Mouse (Mus musculus) intestine, embryonic 16.5 days (tissue): ENCODE results near the gene Cuta. TPM values are rescaled to one million over a fixed set of nuclear protein-coding genes. Genes with fewer than 3 reads are reported as not detected.

Source experiments
- ATAC-seq: fragments of 200-750 bp; cut with Nextera tagmentation; 2 replicates; pipeline ENCODE4 v1.8.0; 2017; ENCODE audit warnings: moderate TSS enrichment, moderate library complexity
- H3K27ac ChIP-seq: fragments of 300-500 bp; sonication (generic); 2 replicates; pipeline ENCODE4 v1.5.1; 2014; ENCODE audit warnings: mild to moderate bottlenecking, low read length
- H3K27me3 ChIP-seq: fragments of 300-500 bp; sonication (generic); replicated peaks from 2 replicates; pipeline ENCODE4 v1.6.1; 2014; ENCODE audit warnings: low read length, control low read depth, mixed read lengths; ENCODE audit not compliant: control insufficient read depth, insufficient read depth
- H3K36me3 ChIP-seq: fragments of 300-500 bp; sonication (generic); 2 replicates; pipeline ENCODE4 v1.6.1; 2014; ENCODE audit warnings: low read length, control low read depth; ENCODE audit not compliant: control insufficient read depth, insufficient read depth
- H3K4me1 ChIP-seq: fragments of 300-500 bp; sonication (generic); 2 replicates; pipeline ENCODE4 v1.6.1; 2014; ENCODE audit warnings: low read length, control low read depth, mixed read lengths; ENCODE audit not compliant: control insufficient read depth, insufficient read depth
- H3K4me2 ChIP-seq: fragments of 300-500 bp; sonication (generic); 2 replicates; pipeline ENCODE4 v1.6.1; 2014; ENCODE audit warnings: low read depth, low read length, control low read depth
- H3K4me3 ChIP-seq: fragments of 300-500 bp; sonication (generic); 2 replicates; pipeline ENCODE4 v1.5.1; 2014; ENCODE audit warnings: mild to moderate bottlenecking, low read length
- H3K9ac ChIP-seq: fragments of 300-500 bp; sonication (generic); 2 replicates; pipeline ENCODE4 v1.6.1; 2014; ENCODE audit warnings: low read depth, low read length
- H3K9me3 ChIP-seq: fragments of 300-500 bp; sonication (generic); 2 replicates; pipeline ENCODE4 v1.6.1; 2016; ENCODE audit warnings: low read length, control low read depth; ENCODE audit not compliant: control insufficient read depth
- WGBS: fragments of 180-500 bp; shearing (Covaris S2); extraction: QIAGEN DNeasy Blood & Tissue Kit; methylation state at CpG from one replicate; pipeline ENCODE4 v1.1.7; 2014; 5-methylcytosine and 5-hydroxymethylcytosine counted together
- polyA plus RNA-seq: library from polyadenylated mRNA; unstranded; fragments of >200 nt; fragmentation: Nextera tagmentation; extraction: Ambion mirVana; gene quantifications from 2 replicates; pipeline ENCODE4 v1.2.1, GENCODE M21; 2015

Gene Cuta
- polyA plus RNA-seq, 1 experiment from 2014 or later = 294 TPM

DNA sequence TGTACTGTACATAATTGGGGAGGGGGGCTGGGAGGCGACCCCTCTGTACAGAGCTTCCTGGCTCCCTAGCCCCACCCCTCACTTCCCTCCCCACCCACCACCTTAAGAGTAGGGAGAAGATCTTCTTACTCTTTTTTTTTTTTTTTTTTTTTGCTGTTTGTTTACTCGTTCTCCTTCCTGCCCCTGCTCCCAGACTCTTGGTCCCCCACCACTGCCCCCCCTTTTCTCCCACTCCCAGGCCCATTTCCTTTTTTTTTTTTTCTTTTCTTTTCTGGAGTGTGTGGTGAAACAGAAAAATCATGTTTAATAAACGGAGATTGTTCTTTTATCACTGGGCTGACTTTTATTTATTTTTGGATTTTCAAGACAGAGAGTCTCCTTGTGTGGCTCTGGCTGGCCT lies 32.7 kb upstream of the Cuta start:
- H3K36me3 ChIP-seq = peaks cover 5% of the 10 kb centered on the region; the same call in 1 of the 2 replicates
- no peaks in the 10 kb centered on the region for H3K9me3 ChIP-seq
- 2% methylated on average over 3 of the region's 3 CpGs for WGBS
- peak overlapping the region; percentile 75 for H3K4me2 ChIP-seq
- H3K9ac ChIP-seq = peak overlapping the region; percentile 88
- peak overlapping the region; percentile 86 for H3K27ac ChIP-seq
- peak overlapping the region; percentile 90 for H3K4me3 ChIP-seq
- ATAC-seq = no peak
- H3K4me1 ChIP-seq = peaks cover 25% of the 10 kb centered on the region
- no peaks in the 10 kb centered on the region for H3K27me3 ChIP-seq

DNA sequence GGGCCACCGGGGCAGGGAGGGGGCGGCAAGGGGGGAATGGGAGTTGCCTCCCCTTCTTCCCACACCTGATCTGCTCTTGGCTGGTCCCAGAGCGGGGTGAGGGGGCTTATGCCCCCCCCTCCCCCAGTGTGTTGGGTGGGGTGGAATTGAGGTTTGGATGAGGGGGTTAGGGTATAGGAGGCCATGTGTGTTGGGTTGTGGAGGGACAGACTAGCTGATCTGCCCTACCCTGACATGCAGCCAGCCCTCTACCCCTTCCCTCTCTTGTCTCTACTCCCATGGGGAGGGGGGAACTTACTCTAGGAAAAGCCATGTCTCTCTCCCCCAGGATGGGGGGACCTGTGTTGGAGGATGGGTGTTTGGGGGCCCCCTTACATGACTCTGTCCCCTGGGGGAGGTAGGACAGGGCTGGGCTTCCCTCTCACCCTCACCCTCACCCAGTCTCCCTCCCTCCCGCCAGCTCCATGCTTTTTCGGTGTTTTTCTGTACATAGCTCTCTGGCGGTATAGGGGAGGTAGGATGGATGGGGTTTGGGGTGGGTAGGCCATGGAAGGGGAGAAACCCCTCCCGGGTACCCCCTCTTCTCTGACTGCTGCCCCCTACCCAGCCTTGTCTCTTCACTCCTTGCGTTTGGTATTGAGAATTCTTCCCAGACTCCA lies 32.0 kb upstream of the Cuta start:
- Histone ChIP-seq H3K27ac (peak overlapping the region; percentile 23), H3K4me2 (peak overlapping the region; percentile 75), H3K4me1 (peaks cover 25% of the 10 kb centered on the region), H3K9ac (peak overlapping the region; percentile 47), H3K4me3 (peak overlapping the region; percentile 90; the same call in 1 of the 2 replicates), H3K9me3 (no peaks in the 10 kb centered on the region), H3K27me3 (no peaks in the 10 kb centered on the region), H3K36me3 (peaks cover 3% of the 10 kb centered on the region; the same call in 1 of the 2 replicates)
- no peak for ATAC-seq
- 52% methylated on average over 7 of the region's 8 CpGs for WGBS

DNA sequence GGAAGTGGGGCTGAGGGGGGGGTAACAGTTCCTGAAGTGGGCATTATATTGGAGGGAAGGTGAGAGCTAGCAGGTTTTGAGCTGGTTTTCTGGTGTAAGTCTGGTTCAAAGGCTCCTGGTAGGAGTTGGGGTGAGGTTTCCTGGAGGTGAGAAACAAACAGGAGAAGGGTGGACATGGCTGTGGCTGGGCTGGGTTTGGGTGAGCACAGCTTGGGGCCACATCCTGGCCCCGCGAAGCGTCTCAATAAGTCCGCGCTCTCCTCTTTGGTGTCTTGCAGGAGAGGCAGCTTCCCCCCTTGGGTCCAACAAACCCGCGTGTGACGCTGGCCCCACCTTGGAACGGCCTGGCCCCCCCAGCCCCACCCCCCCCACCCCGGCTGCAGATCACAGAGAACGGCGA lies 30.9 kb upstream of the Cuta start:
- H3K27ac ChIP-seq = no peak overlapping the region
- H3K9me3 ChIP-seq = no peaks in the 10 kb centered on the region
- H3K4me3 ChIP-seq = no peak overlapping the region
- WGBS = 66% methylated on average over 12 of the region's 12 CpGs
- H3K27me3 ChIP-seq = no peaks in the 10 kb centered on the region
- H3K4me2 ChIP-seq = no peak overlapping the region
- 0 out of 2 replicates have a peak, but pooled peaks cover 3% of the 10 kb centered on the region for H3K36me3 ChIP-seq
- no peak for ATAC-seq
- H3K9ac ChIP-seq = no peak overlapping the region
- peaks cover 19% of the 10 kb centered on the region for H3K4me1 ChIP-seq

- no peak overlapping the region for H3K9ac ChIP-seq
- H3K27me3 ChIP-seq = no peaks in the 10 kb centered on the region
- H3K9me3 ChIP-seq = no peaks in the 10 kb centered on the region
- no peak overlapping the region for H3K27ac ChIP-seq
- H3K36me3 ChIP-seq = peaks cover 3% of the 10 kb centered on the region; the same call in 1 of the 2 replicates
- no peak for ATAC-seq
- H3K4me3 ChIP-seq = no peak overlapping the region
- H3K4me2 ChIP-seq = no peak overlapping the region
- WGBS = 83% methylated on average over 6 of the region's 6 CpGs
- H3K4me1 ChIP-seq = peaks cover 16% of the 10 kb centered on the region
Observed at GRCm38 (mm10) chr17:26969257-26969656, 29.9 kb upstream of the Cuta start.

GRCm38 (mm10) chr17:26968200-26968611 lies 28.8 kb upstream of the Cuta start:
- no peak for ATAC-seq
- Histone ChIP-seq H3K4me3 (no peak overlapping the region), H3K27ac (no peak overlapping the region), H3K27me3 (no peaks in the 10 kb centered on the region), H3K9me3 (no peaks in the 10 kb centered on the region), H3K4me2 (no peak overlapping the region), H3K36me3 (peaks cover 3% of the 10 kb centered on the region; the same call in 1 of the 2 replicates), H3K4me1 (peaks cover 9% of the 10 kb centered on the region), H3K9ac (no peak overlapping the region)
- WGBS = 79% methylated on average over 6 of the region's 6 CpGs

DNA sequence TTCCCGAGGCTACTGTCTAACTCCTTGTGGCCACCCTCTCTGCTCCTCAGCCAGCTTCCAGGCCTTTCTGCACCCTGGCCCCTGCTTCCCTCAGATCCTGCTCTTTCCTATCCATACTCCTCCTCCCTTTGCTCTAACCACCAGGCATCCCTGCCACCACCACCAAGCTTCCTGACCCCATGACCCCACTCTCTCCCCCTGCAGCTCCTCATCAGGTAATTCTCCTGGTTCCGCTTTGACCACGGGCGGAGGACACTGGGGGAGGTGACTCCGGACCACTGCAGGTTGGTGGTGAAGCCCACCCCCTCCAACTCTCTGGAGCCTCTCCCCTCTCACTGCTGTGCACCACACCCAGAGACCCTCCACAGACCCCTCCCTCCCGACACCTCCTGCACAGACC lies 28.1 kb upstream of the Cuta start:
- ATAC-seq = no peak
- no peak overlapping the region for H3K4me2 ChIP-seq
- H3K27ac ChIP-seq = no peak overlapping the region
- WGBS = 93% methylated on average over 6 of the region's 6 CpGs
- no peaks in the 10 kb centered on the region for H3K9me3 ChIP-seq
- no peak overlapping the region for H3K4me3 ChIP-seq
- H3K9ac ChIP-seq = no peak overlapping the region
- H3K27me3 ChIP-seq = no peaks in the 10 kb centered on the region
- H3K36me3 ChIP-seq = peaks cover 3% of the 10 kb centered on the region; the same call in 1 of the 2 replicates
- H3K4me1 ChIP-seq = peaks cover 9% of the 10 kb centered on the region

- Histone ChIP-seq H3K9me3 (no peaks in the 10 kb centered on the region), H3K9ac (no peak overlapping the region), H3K4me2 (no peak overlapping the region), H3K36me3 (peaks cover 3% of the 10 kb centered on the region; the same call in 1 of the 2 replicates), H3K4me3 (no peak overlapping the region), H3K27me3 (no peaks in the 10 kb centered on the region), H3K27ac (no peak overlapping the region), H3K4me1 (peaks cover 9% of the 10 kb centered on the region)
- no peak for ATAC-seq
- whole genome bisulfite sequencing = 84% methylated on average over 11 of the region's 11 CpGs
Observed at GRCm38 (mm10) chr17:26966993-26967392, 27.6 kb upstream of the Cuta start.

GRCm38 (mm10) chr17:26961572-26962240 lies 22.3 kb upstream of the Cuta start:
- Histone ChIP-seq H3K36me3 (peaks cover 12% of the 10 kb centered on the region; the same call in 1 of the 2 replicates), H3K27me3 (no peaks in the 10 kb centered on the region), H3K27ac (no peak overlapping the region), H3K9ac (no peak overlapping the region), H3K4me1 (no peaks in the 10 kb centered on the region), H3K4me3 (no peak overlapping the region), H3K4me2 (no peak overlapping the region), H3K9me3 (no peaks in the 10 kb centered on the region)
- 91% methylated on average over 21 of the region's 21 CpGs for WGBS
- ATAC-seq = no peak

DNA sequence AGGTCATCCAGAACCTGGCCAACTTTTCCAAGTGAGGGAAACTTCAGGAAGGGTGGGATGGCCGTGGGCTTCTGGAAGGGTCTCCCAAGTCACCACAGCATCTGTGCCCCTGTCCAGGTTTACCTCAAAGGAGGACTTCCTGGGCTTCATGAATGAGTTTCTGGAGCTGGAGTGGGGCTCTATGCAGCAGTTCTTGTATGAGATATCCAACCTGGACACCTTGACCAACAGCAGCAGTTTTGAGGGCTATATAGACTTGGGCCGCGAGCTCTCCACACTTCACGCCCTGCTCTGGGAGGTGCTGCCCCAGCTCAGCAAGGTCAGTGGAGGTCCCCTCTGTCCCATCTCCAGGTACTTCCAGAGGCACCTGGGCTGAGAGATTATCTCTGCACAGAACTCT lies 20.4 kb upstream of the Cuta start:
- H3K9me3 ChIP-seq = no peaks in the 10 kb centered on the region
- ATAC-seq = no peak
- H3K4me3 ChIP-seq = no peak overlapping the region
- H3K9ac ChIP-seq = no peak overlapping the region
- H3K36me3 ChIP-seq = peaks cover 16% of the 10 kb centered on the region; the same call in 1 of the 2 replicates
- no peaks in the 10 kb centered on the region for H3K4me1 ChIP-seq
- no peak overlapping the region for H3K4me2 ChIP-seq
- WGBS = 91% methylated on average over 4 of the region's 4 CpGs
- no peak overlapping the region for H3K27ac ChIP-seq
- H3K27me3 ChIP-seq = no peaks in the 10 kb centered on the region
